Mouse (Mus musculus) brain, embryonic 14.5 days (tissue): ENCODE measurements around the gene Col8a2.

ENCODE experiments used
- CTCF ChIP-seq: fragments of 200-500 bp; IDR thresholded peaks from 2 replicates; pipeline ENCODE4 v1.5.1; 2012; ENCODE audit warnings: inconsistent platforms, mild to moderate bottlenecking, moderate library complexity, borderline replicate concordance; ENCODE audit not compliant: insufficient read depth, insufficient read length; ENCODE audit errors: extremely low read depth
- POLR2A ChIP-seq: fragments of 200-500 bp; IDR thresholded peaks from 2 replicates; pipeline ENCODE4 v1.6.1; 2012; ENCODE audit warnings: mild to moderate bottlenecking, inconsistent platforms, borderline replicate concordance; ENCODE audit not compliant: poor library complexity, insufficient read depth, insufficient read length, severe bottlenecking; ENCODE audit errors: extremely low read depth

- TF ChIP-seq CTCF (no peak), POLR2A (no peak)
These were observed 34.8 kb upstream of the Col8a2 start for GRCm38 (mm10) chr4:126251655-126252254.
